Mouse (Mus musculus) ZHBTc4 (cell line): ENCODE data around the gene Vamp3.
"Not testable (repeated sequence)": the region's sequence is repeated elsewhere in the genome, so short reads cannot be mapped to it uniquely, and the experiment has no call there.

ENCODE experiments used
- DNase-seq: peaks from one replicate; pipeline ENCODE4 v3.0.0-alpha.2; 2011; ENCODE audit warnings: low read depth, low spot score

The Vamp3 gene

DNA sequence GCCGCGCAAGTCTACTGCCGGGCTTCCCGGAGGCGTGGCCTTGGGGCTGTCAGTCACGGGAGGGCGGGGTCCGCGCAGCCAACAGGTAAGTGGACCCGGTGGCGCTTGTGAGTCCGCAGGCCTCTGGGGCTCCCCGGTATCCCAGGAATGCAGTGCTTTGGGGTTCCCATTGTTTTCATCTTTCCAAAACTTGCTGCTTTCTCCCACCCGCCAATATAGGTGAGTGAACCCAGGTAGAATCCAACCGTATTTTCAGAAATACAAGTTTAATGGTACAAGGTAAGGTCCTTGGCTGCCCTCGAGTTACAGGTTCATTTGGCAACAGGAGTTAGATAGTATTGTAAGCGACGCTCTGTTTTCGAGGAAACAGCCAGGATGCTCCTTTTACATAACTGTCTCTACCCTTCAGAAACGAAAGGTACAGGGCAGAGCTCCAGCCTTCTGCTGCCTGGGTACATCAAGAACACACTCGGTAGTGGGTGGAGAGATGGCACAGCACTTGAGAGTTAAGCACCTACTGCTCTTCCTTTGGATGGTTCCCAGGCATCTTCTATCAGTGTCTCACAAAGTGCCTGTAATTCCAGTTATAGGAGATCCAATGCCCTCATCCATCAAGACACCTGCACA lies 12.7 kb downstream of the Vamp3 start:
- no peak for DNase-seq

DNA sequence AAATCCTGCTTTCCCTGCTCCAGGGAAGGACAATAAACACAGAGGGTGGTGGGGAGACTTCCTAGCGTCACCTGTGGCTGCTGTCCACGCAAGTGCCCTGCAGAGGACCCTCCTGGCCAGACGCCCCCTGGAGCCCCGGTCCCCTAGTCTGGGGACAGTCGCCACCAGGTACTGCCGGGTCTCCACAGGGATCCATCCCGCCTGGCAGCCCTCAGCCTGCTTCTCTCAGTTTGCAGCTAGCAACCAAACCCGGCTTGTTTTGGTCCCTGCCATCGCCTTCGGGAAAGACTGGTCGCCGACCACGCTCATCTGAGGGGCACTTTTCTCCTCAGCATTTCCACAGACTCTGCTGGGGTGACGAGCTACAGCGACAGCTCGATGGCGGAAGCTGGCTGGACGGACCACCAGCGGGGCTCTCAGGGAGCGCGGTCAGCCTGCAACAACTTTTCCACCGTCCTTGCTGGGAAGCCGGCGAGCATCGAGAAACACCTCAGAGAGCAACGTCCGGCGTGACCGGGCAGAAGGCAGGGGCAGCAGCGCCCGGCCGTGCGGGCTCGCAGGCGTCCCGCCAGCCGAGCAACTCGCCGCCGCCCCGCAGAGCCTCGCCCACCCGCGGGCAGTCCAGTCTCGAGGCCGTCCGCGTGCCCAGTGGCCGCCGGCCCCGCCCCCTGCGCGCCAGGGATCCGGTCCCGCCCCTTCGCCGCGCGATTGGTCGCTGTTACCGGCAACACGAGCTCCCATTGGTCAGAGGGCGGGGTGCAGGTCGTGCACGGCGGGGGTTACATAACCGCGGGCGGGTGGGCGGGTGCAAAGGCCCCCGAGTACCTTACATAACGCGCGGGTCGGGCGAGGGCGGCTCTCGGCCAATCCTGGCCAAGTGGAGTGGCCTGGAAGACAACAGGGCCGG lies 13.5 kb downstream of the Vamp3 start, which contains the start of gene Per3:
TSS of gene Per3 (minus strand) at position 629 of the 907 bp plus-strand sequence.
- DNase-seq, result peak; percentile 97

DNA sequence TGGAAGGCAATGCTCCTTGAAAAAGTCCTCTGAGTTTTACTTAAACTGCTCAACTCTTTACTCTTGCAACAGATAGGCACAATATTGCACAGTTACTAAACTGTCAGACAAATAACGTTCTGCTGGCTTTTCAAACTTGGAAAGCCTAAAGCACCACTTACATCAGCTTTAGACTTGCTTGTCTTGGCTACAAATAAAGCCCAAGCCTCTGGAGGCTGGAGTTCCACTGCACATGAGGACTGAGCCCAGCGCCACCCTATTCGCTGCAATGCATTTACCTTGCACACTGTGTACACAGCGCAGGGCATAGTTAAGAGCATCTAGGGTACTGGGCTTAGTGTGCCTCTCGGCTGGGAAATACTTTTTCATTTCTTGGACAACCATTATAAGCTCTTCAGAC lies 14.5 kb downstream of the Vamp3 start:
- DNase-seq, result no peak

DNA sequence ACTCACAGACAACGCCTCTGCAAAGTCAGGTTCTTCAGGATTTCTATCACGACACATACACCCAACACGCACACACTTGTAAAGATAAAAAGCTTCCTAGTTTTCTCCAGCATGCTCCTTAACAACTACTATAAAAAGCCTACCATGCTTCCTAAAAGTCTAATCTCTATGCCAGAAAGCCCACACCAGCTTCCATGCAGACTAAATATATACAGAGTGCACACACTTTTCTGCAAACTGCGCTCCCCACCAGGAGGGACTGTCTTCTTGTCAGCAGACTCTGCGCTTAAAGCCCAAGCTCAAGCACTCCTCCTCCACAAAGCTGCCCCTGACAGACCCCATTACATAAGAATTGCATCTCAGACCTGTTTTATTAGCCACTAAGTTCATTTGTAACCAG lies 16.3 kb downstream of the Vamp3 start:
- DNase-seq, result peak; percentile 41

DNA sequence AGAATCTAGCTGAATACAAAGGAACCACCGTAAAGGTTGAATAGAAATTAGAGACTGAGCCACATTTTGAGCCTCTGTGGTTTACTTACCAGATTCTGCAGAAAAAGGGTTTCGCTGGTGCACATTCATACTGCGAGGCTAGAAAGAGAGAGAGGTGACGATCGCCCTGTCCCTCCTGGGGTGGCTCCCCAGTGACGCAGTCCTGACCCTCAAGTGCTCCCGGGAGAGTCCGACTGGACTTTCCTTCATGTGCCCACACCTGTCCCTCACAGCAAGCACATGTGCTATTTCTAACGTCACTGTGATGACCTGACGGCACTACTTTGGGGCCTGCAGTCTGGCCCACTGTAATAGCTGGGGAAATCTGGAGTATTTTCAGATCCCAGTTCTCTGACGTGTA lies 20.0 kb downstream of the Vamp3 start:
- DNase-seq, result no peak

DNA sequence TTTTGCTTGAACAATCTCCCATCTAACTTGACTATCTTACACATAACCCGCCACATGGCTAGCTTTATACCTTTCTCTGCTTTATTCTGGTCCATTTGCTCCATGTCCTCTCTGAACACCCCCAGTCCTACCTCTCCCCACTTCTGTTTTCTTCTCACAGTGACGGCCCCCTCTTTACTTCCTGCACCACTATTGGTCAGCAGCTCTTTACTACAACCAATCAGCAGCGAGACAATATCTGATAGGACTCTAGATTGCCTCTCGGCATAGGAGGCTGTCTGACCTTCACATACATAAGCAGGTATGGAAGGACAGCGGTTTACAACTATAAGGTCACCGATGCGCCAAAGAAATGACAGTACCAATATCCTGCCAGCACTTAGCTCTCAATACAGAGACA lies 21.2 kb downstream of the Vamp3 start:
- no peak for DNase-seq

DNA sequence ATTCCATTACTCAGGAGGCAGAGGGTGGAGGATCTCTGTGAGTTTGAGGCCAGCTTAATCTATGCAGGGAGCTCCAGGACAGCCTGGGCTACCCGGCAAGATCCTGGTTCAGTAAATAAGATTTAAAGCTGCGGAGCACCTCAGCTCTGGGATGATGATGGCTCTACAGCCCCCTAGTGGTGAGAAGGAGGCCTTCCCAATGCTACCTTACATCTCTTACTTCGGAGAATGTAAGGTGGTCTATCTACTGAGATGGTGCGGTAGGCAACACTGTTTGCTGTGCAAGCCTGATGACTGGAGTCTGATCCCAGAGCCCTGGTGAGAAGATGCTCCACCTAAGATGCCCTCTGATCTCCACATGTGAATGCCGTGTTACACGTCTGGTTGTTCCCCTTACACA lies 30.8 kb downstream of the Vamp3 start:
- peak; percentile 72 for DNase-seq

DNA sequence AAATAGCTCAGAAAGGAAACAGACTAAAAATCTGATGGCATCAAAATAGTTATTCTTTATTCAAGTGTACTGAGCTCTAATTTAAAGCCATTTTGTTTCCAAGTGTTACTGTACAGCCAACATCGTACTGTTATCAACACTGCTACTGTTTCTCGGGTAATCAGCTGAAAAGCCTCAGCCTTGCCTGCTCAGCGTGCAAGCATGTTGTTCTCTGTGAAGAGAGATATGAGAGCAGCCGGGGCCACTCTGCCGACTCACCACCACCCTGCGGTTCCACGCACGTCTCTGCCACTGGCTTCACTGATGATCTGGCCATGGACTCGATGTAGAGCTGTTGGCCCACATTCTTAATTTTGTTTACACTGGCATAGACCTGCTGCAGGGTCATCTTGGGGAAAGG lies 33.6 kb downstream of the Vamp3 start:
- no peak for DNase-seq

DNA sequence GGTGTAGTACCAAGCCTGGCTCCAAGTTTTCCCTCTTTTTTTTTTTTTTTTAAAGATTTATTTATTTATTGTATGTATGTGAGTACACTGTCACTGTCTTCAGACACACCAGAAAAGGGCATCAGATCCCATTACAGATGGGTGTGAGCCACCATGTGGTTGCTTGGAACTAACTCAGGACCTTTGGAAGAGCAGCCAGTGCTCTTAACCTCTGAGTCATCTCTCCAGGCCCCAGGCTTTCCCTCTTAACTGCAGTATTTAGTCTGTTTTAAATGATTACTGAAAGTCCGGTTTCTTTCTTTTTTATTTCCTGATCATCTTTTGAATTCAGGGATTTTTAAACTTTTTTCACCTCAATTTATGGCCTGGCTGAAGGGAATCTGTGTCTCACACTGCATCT lies 40.4 kb downstream of the Vamp3 start:
- DNase-seq, result not testable (repeated sequence)

DNA sequence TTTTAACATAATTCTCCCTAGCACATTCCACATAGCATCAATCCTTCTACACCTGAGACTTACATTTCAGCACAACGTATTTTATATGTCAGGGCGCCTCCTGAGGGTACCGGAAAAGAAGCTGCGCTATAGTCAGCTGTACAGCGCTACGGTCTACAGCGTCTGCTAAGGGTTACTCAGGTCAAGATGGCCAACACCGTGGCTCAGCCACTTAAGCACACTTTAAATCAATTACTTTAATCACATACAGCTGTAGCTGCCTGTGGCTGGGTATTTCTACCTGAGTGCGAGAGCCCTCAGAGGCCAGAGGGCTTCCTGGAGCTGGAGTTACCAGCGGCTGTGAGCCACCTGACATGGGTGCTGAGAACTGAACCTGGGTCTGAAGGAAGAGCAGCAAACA lies 41.8 kb downstream of the Vamp3 start:
- DNase-seq, result no peak

DNA sequence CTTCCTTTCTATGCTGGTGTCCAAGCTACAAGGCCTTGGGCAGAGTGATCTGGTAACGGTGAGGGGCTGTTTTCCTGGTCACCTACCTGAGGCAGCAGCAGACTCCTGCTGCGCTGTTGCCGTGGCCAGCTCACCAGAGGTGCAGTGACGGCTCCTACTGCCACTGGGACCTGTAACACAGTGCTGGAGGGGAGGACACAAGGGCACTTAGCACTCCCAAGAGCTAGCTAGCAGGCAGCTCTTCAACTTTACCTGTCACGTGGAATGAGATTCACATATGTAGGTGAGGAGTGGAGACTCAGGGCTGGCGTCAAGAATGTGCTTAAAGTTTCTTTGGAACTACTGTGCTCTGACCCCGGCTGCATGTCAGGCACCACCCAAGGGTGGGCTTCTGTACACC lies 47.4 kb downstream of the Vamp3 start:
- no peak for DNase-seq

DNA sequence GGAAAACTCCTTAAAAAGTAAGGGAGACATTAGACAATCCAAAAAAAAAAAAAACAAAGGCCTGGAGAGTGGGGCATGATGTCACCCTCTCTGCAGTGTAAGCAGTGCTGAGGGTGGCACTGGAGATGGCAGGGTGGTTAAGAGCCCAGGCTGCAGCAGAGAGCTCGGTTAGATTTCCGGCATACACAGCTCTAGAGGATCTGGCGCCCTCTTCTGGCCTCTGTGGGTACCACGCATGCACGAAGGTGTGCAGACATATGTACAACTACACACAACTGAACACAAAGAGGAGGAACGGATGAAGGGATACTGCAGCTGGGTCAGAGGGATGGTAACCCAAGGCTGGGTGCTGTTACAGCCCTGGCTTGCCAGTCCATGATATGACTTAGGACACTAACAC lies 50.8 kb downstream of the Vamp3 start:
- peak; percentile 76 for DNase-seq

DNA sequence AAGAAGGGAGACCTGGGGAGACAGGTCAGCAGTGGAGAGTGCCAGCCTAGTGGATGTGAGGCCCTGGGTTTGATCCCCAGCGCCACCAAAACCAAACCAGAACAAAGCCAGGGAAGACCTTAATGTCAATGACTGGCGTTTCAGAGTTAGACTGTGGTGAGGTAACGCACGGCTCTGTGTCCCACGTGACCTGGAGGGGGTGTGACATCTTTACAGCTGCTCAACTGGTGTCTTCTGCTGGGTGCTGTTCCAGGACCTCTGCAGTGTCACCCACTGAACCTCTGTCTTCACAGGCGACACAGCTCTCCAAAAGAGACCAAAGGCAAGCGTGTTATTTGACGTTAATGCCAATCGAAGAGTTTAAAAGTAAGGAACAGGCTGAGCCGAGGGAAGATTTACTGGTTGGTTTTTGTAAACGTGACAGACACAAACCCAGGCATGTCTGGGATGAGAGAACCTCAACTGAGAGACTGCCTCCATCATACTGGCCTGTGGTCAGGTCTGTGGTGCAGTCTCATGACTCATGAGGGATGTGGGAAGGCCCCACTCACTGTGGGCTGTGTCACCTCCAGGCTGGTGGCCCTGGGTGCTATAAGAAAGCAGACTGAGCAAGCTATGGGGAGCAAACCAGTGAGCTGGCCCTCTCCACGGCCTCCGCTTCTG lies 52.0 kb downstream of the Vamp3 start:
- DNase-seq, result no peak

DNA sequence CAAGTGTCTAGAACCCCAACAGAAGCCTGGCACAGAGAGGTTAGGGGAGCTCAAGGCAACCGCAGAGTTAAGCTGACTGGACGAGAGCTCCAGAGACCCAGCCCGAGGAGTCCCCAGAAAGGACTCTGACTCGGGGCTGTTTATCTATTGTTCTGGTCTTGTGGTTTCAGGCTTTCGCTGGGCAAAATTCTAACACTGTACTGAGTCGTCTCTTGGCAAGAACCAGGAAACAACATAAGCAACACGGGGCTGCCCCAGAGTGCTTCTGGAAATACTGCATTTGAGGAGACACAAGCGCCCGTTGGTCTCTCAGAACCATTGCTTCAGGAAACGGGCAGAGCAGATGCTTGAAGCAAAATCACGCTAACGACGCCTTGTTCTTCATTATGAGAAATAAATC lies 56.4 kb downstream of the Vamp3 start:
- DNase-seq, result no peak

DNA sequence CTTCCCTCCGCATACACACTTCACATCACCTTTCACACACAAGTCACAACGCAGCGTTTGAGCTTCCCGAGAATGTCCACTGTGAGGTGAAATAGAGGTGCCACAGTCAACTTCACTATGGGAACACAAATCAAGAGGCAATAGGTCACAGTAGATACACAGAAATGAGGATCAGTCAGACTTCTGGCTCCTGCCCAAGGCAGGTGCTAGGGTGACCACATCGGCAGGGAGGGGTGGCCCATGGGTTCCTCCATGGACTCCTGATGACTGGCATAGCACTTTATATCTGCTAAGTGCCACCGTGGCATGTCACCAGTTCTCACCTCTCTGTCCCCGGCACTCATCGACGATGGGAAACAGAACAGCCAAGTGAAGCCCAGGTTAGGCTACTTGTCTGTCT lies 59.1 kb downstream of the Vamp3 start:
- no peak for DNase-seq
